Mouse (Mus musculus) lung, postnatal 0 days (tissue): ENCODE measurements around the gene Trcg1. TPM values are rescaled to one million over a fixed set of nuclear protein-coding genes. Genes with fewer than 3 reads are reported as not detected.
"Not testable (repeated sequence)": the region's sequence is repeated elsewhere in the genome, so short reads cannot be mapped to it uniquely, and the experiment has no call there.

Experiments used
- ATAC-seq: fragments of 200-750 bp; cut with Nextera tagmentation; 2 replicates; pipeline ENCODE4 v1.8.0; 2017; ENCODE audit warnings: moderate library complexity
- DNase-seq: peaks from one replicate; pipeline ENCODE4 v3.0.0-alpha.2; 2016; ENCODE audit warnings: low spot score
- H3K27ac ChIP-seq: fragments of 300-500 bp; sonication (generic); 2 replicates; pipeline ENCODE4 v1.5.1; 2014; ENCODE audit warnings: antibody characterized with exemption, mild to moderate bottlenecking, low read length, mixed read lengths
- H3K27me3 ChIP-seq: fragments of 300-500 bp; sonication (generic); replicated peaks from 2 replicates; pipeline ENCODE4 v1.6.1; 2014; ENCODE audit warnings: low read length, mixed read lengths; ENCODE audit not compliant: insufficient read depth
- H3K36me3 ChIP-seq: fragments of 300-500 bp; sonication (generic); 2 replicates; pipeline ENCODE4 v1.6.1; 2014; ENCODE audit warnings: low read length, mixed read lengths; ENCODE audit not compliant: insufficient read depth
- H3K4me1 ChIP-seq: fragments of 300-500 bp; sonication (generic); 2 replicates; pipeline ENCODE4 v1.6.1; 2014; ENCODE audit warnings: antibody characterized with exemption, low read depth, low read length, mixed read lengths; ENCODE audit not compliant: insufficient read depth
- H3K4me2 ChIP-seq: fragments of 300-500 bp; sonication (generic); replicated peaks from 2 replicates; pipeline ENCODE4 v1.6.1; 2014; ENCODE audit warnings: low read depth, mild to moderate bottlenecking, low read length, moderate library complexity, mixed read lengths
- H3K4me3 ChIP-seq: fragments of 300-500 bp; sonication (generic); 2 replicates; pipeline ENCODE4 v1.5.1; 2014; ENCODE audit warnings: low read depth, low read length
- H3K9ac ChIP-seq: fragments of 300-500 bp; sonication (generic); replicated peaks from 2 replicates; pipeline ENCODE4 v1.6.1; 2014; ENCODE audit warnings: low read depth, mild to moderate bottlenecking
- H3K9me3 ChIP-seq: fragments of 300-500 bp; sonication (generic); 2 replicates; pipeline ENCODE4 v1.6.1; 2016; ENCODE audit warnings: low read length, mixed read lengths
- CTCF ChIP-seq: IDR thresholded peaks from 2 replicates; pipeline ENCODE4 v1.5.1; 2016; ENCODE audit warnings: antibody characterized with exemption, mild to moderate bottlenecking
- EP300 ChIP-seq: IDR thresholded peaks from 2 replicates; pipeline ENCODE4 v1.6.1; 2016; ENCODE audit warnings: antibody characterized with exemption, mild to moderate bottlenecking, control low read depth
- WGBS: fragments of 180-500 bp; shearing (Covaris S2); extraction: QIAGEN DNeasy Blood & Tissue Kit; methylation state at CpG from one replicate; pipeline ENCODE4 v1.1.7; 2014; 5-methylcytosine and 5-hydroxymethylcytosine counted together
- polyA plus RNA-seq: library from polyadenylated mRNA; unstranded; fragments of >200 nt; fragmentation: Nextera tagmentation; extraction: Ambion mirVana; gene quantifications from 2 replicates; pipeline ENCODE4 v1.2.1, GENCODE M21; 2015

The Trcg1 gene
- polyA plus RNA-seq, 1 experiment from 2014 or later: not detected

- TF ChIP-seq EP300 (no peak), CTCF (no peak)
- ATAC-seq (no peak), DNase-seq (no peak)
- H3K4me2 ChIP-seq: no peak overlapping the region
- no peak overlapping the region for H3K9ac ChIP-seq
- no peaks in the 10 kb centered on the region for H3K36me3 ChIP-seq
- H3K27ac ChIP-seq: no peak overlapping the region
- H3K4me1 ChIP-seq: no peaks in the 10 kb centered on the region; the same call in 1 of the 2 replicates
- H3K27me3 ChIP-seq: no peaks in the 10 kb centered on the region
- no peak overlapping the region for H3K4me3 ChIP-seq
- no peaks in the 10 kb centered on the region for H3K9me3 ChIP-seq
- WGBS: 68% methylated on average over 13 of the region's 13 CpGs
Measured at GRCm38 (mm10) chr9:57225780-57226627, 10.4 kb upstream of the Trcg1 start.

- H3K27ac ChIP-seq, DNase-seq, H3K27me3 ChIP-seq, H3K36me3 ChIP-seq, H3K4me1 ChIP-seq, H3K9ac ChIP-seq, H3K4me2 ChIP-seq, H3K4me3 ChIP-seq, ATAC-seq, H3K9me3 ChIP-seq: not testable (repeated sequence)
- 87% methylated on average over 6 of the region's 6 CpGs for WGBS
Measured at GRCm38 (mm10) chr9:57226628-57227122, 9.7 kb upstream of the Trcg1 start.

DNA sequence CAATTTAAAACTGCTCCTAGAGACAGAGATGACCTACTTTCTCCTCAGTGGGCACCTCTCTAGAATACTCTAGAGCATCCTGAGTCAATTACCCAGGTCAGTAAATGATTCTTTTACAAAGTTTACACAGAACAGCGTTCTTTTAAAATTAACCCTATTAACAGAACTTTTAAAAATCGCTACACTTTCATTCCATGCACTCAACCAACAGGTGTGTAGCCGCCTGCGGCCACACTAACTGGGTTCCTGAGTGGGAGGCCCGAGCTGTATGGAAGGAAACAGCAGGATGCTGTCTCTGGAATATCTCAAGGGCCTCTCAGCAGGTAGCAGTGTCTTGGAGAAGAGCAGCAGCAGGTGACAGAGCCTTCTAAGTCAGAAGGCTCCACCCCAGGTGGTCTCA lies 9.2 kb upstream of the Trcg1 start:
- Histone ChIP-seq H3K4me3 (no peak overlapping the region), H3K9ac (no peak overlapping the region), H3K9me3 (no peaks in the 10 kb centered on the region), H3K4me1 (no peaks in the 10 kb centered on the region; the same call in 1 of the 2 replicates), H3K27me3 (no peaks in the 10 kb centered on the region), H3K36me3 (no peaks in the 10 kb centered on the region), H3K27ac (no peak overlapping the region), H3K4me2 (no peak overlapping the region)
- TF ChIP-seq EP300 (no peak), CTCF (no peak)
- no peak for DNase-seq
- WGBS: 56% methylated on average over 5 of the region's 5 CpGs
- ATAC-seq: no peak

DNA sequence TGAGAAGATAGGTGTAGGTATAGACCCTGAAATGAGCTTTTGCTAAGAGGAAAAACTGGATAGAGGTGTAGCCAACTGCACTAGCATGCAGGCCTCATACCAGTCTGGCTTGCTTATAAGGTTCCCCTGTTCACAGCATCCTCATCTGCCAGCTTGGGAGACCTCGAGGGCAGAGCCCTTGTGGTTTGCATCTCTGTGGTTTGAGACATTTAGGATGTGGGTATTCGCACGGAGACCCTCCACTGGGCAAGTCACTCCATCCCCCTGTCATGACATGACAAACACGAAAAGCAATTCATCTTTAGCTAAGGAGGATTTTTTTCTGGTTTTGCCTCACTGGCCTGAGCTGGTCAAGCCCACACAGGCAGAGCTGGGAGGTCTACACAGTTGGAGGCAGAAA lies 8.2 kb upstream of the Trcg1 start:
- ATAC-seq: no peak
- H3K4me3 ChIP-seq: no peak overlapping the region
- 64% methylated on average over 4 of the region's 4 CpGs for WGBS
- no peaks in the 10 kb centered on the region for H3K27me3 ChIP-seq
- no peak overlapping the region for H3K4me2 ChIP-seq
- no peak for DNase-seq
- H3K36me3 ChIP-seq: no peaks in the 10 kb centered on the region
- H3K4me1 ChIP-seq: no peaks in the 10 kb centered on the region; the same call in 1 of the 2 replicates
- no peak overlapping the region for H3K9ac ChIP-seq
- no peak overlapping the region for H3K27ac ChIP-seq
- no peaks in the 10 kb centered on the region for H3K9me3 ChIP-seq
- TF ChIP-seq EP300: no peak
- no peak for TF ChIP-seq CTCF

DNA sequence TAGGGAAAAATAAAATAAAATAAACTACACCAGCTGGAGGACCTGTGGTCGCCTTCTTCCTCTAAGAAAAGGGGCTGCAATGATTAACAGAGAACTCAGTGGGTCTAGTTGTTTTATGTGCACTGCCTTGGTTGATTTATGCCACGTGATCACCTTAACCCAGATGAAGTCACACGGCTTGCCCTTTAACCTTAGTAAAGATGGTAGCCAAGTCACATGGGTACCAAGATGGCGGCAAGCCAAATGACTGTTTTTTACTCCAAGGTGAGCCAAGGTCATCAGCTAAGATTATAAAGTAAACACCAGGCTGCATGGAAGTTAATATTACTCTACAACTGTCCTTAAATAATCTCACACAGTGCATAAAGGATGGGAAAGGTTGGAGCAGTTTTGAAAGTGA lies 6.6 kb upstream of the Trcg1 start:
- Histone ChIP-seq H3K9ac (no peak overlapping the region), H3K36me3 (no peaks in the 10 kb centered on the region), H3K4me3 (no peak overlapping the region), H3K4me2 (no peak overlapping the region), H3K9me3 (no peaks in the 10 kb centered on the region), H3K4me1 (no peaks in the 10 kb centered on the region; the same call in 1 of the 2 replicates), H3K27me3 (no peaks in the 10 kb centered on the region), H3K27ac (no peak overlapping the region)
- DNase-seq: no peak
- 59% methylated on average over 4 of the region's 4 CpGs for WGBS
- ATAC-seq: no peak
- TF ChIP-seq EP300 (no peak), CTCF (no peak)

DNA sequence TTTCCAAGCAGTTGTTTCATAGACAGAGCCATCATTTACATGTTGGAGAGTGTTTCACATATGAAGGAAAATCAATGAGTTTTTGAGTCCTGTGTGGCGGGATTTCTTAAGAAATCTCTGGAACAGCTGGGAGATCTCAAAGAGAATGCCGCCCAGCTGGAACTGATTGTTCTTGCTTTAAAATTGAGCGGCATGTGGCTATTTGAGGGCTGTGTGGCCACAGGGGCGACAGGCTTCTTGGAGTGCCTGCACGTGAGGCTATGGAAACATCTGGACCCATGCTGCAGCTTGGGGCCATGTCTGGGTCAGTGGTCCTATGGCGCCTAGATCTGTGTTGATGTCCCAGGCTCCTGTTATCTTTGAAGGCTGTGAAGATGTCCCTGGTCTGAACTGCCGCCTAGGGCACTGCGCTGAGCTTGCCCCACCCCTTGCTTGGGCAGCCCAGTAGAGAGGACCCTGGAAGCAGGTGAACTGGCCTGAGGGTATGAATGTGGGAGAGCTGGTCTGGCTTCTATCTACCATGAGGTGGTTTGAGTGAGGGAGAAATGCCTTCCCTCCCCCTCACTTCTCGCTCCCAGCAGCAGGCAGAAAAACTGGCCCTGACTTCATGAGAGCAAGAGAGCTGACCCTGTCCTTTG lies 6.1 kb upstream of the Trcg1 start:
- Histone ChIP-seq H3K9me3 (no peaks in the 10 kb centered on the region), H3K9ac (no peak overlapping the region), H3K4me2 (no peak overlapping the region), H3K4me1 (no peaks in the 10 kb centered on the region; the same call in 1 of the 2 replicates), H3K27me3 (no peaks in the 10 kb centered on the region), H3K4me3 (no peak overlapping the region), H3K27ac (no peak overlapping the region), H3K36me3 (no peaks in the 10 kb centered on the region)
- ATAC-seq (peak; percentile 46; the same call in 1 of the 2 replicates), DNase-seq (peak; percentile 60)
- no peak for TF ChIP-seq CTCF
- TF ChIP-seq EP300: no peak
- WGBS: 50% methylated on average over 9 of the region's 9 CpGs
